Mouse (Mus musculus): ENCODE measurements around the gene Nlgn1. TPM values are rescaled to one million over a fixed set of nuclear protein-coding genes. Genes with fewer than 3 reads are reported as not detected.

The Nlgn1 gene
- polyA plus RNA-seq, 1 experiment: 0.31 TPM

- no peak overlapping the region for H3K27ac ChIP-seq (ENCODE audit: insufficient read depth, low read length)
- no peaks in the 10 kb centered on the region for H3K27me3 ChIP-seq (ENCODE audit: control insufficient read depth, insufficient read depth, low read length, poor library complexity, severe bottlenecking)
- H3K9ac ChIP-seq (ENCODE audit: low read depth, poor library complexity, severe bottlenecking): no peak overlapping the region
- 0 out of 2 replicates have a peak, but pooled peaks cover 2% of the 10 kb centered on the region for H3K9me3 ChIP-seq (replicated peaks; ENCODE audit: control insufficient read depth, insufficient read depth, low read length, poor library complexity, severe bottlenecking)
- H3K4me3 ChIP-seq (ENCODE audit: low read depth, low read length): no peak overlapping the region
- no peaks in the 10 kb centered on the region for H3K4me1 ChIP-seq (ENCODE audit: control insufficient read depth, insufficient read depth, low read length)
- H3K36me3 ChIP-seq (ENCODE audit: control insufficient read depth, insufficient read depth, low read length, poor library complexity, severe bottlenecking): no peaks in the 10 kb centered on the region
- no peak for TF ChIP-seq POLR2A (IDR thresholded peaks at IDR 0.05; ENCODE audit: insufficient read depth, low read length)
- no peak for TF ChIP-seq CTCF (IDR thresholded peaks at IDR 0.05; ENCODE audit: low read depth, low read length)
- TF ChIP-seq EP300 (IDR thresholded peaks at IDR 0.05; ENCODE audit: insufficient read depth, low read depth, low read length): no peak
These were observed 226.7 kb downstream of the Nlgn1 start for GRCm38 (mm10) chr3:26105528-26105927.

GRCm38 (mm10) chr3:26102271-26102670, 230.0 kb downstream of the Nlgn1 start:
- H3K27me3 ChIP-seq (ENCODE audit: control insufficient read depth, insufficient read depth, low read length, poor library complexity, severe bottlenecking): no peaks in the 10 kb centered on the region
- no peak overlapping the region for H3K9ac ChIP-seq (ENCODE audit: low read depth, poor library complexity, severe bottlenecking)
- H3K36me3 ChIP-seq (ENCODE audit: control insufficient read depth, insufficient read depth, low read length, poor library complexity, severe bottlenecking): no peaks in the 10 kb centered on the region
- H3K9me3 ChIP-seq (replicated peaks; ENCODE audit: control insufficient read depth, insufficient read depth, low read length, poor library complexity, severe bottlenecking): 0 out of 2 replicates have a peak, but pooled peaks cover 2% of the 10 kb centered on the region
- TF ChIP-seq CTCF (IDR thresholded peaks at IDR 0.05; ENCODE audit: low read depth, low read length) (no peak), EP300 (IDR thresholded peaks at IDR 0.05; ENCODE audit: insufficient read depth, low read depth, low read length) (no peak), POLR2A (IDR thresholded peaks at IDR 0.05; ENCODE audit: insufficient read depth, low read length) (no peak)
- no peak overlapping the region for H3K27ac ChIP-seq (ENCODE audit: insufficient read depth, low read length)
- H3K4me1 ChIP-seq (ENCODE audit: control insufficient read depth, insufficient read depth, low read length): no peaks in the 10 kb centered on the region
- H3K4me3 ChIP-seq (ENCODE audit: low read depth, low read length): no peak overlapping the region

DNA sequence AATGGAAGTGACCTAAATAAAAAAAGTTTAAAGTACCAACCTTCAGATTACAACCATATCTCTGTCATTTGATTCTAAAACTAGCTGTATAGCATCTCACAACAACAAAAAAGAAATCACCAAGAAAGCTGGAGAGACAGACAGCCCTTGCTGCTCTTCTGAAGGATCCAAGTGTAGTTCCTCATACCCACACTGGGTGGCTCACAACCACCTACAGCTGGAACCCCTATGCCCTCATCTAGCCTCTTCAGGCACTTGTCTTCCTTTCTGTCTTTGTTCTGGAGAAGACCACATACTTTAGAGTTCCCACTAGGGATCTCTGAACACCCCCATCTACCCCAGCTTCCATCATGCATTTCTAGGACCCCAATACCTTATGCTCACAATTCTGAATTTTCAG, 236.7 kb downstream of the Nlgn1 start:
- TF ChIP-seq CTCF (IDR thresholded peaks at IDR 0.05; ENCODE audit: low read depth, low read length) (peak; percentile 28), POLR2A (IDR thresholded peaks at IDR 0.05; ENCODE audit: insufficient read depth, low read length) (no peak)
- Histone ChIP-seq H3K4me3 (ENCODE audit: low read depth, low read length) (no peak overlapping the region), H3K36me3 (ENCODE audit: control insufficient read depth, insufficient read depth, low read length, poor library complexity, severe bottlenecking) (no peaks in the 10 kb centered on the region), H3K9ac (ENCODE audit: low read depth, poor library complexity, severe bottlenecking) (no peak overlapping the region), H3K4me1 (ENCODE audit: control insufficient read depth, insufficient read depth, low read length) (no peaks in the 10 kb centered on the region), H3K9me3 (replicated peaks; ENCODE audit: control insufficient read depth, insufficient read depth, low read length, poor library complexity, severe bottlenecking) (no peaks in the 10 kb centered on the region), H3K27me3 (ENCODE audit: control insufficient read depth, insufficient read depth, low read length, poor library complexity, severe bottlenecking) (no peaks in the 10 kb centered on the region), H3K27ac (ENCODE audit: insufficient read depth, low read length) (no peak overlapping the region)

GRCm38 (mm10) chr3:26069366-26069765, 262.9 kb downstream of the Nlgn1 start:
- Histone ChIP-seq H3K27me3 (ENCODE audit: control insufficient read depth, insufficient read depth, low read length, poor library complexity, severe bottlenecking) (no peaks in the 10 kb centered on the region), H3K36me3 (ENCODE audit: control insufficient read depth, insufficient read depth, low read length, poor library complexity, severe bottlenecking) (no peaks in the 10 kb centered on the region), H3K9me3 (replicated peaks; ENCODE audit: control insufficient read depth, insufficient read depth, low read length, poor library complexity, severe bottlenecking) (no peaks in the 10 kb centered on the region), H3K4me1 (ENCODE audit: control insufficient read depth, insufficient read depth, low read length) (no peaks in the 10 kb centered on the region), H3K4me3 (ENCODE audit: low read depth, low read length) (no peak overlapping the region), H3K9ac (ENCODE audit: low read depth, poor library complexity, severe bottlenecking) (no peak overlapping the region), H3K27ac (ENCODE audit: insufficient read depth, low read length) (no peak overlapping the region)
- TF ChIP-seq POLR2A (IDR thresholded peaks at IDR 0.05; ENCODE audit: insufficient read depth, low read length) (no peak), CTCF (IDR thresholded peaks at IDR 0.05; ENCODE audit: low read depth, low read length) (no peak), EP300 (IDR thresholded peaks at IDR 0.05; ENCODE audit: insufficient read depth, low read depth, low read length) (no peak)

DNA sequence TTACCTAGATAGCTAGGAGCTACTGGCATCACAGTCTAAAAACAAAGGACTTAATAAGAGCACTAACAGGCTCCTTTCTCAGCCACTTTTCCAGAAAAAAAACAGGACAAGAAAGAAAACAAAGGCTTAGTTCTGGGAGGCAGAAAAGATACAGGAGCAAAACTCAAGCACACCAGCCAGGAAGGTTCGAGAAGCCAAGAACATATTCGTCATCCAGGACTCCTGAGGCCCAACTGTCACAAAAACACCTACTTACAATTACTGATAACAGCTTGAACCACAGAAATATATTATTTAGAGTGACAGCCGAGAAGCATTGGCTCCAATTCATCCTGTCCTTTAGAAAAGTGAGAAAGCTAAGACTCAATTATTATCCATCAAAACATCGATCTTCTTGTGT, 281.5 kb downstream of the Nlgn1 start:
- no peaks in the 10 kb centered on the region for H3K4me1 ChIP-seq (ENCODE audit: control insufficient read depth, insufficient read depth, low read length)
- TF ChIP-seq CTCF (IDR thresholded peaks at IDR 0.05; ENCODE audit: low read depth, low read length) (no peak), POLR2A (IDR thresholded peaks at IDR 0.05; ENCODE audit: insufficient read depth, low read length) (no peak), EP300 (IDR thresholded peaks at IDR 0.05; ENCODE audit: insufficient read depth, low read depth, low read length) (no peak)
- H3K9me3 ChIP-seq (replicated peaks; ENCODE audit: control insufficient read depth, insufficient read depth, low read length, poor library complexity, severe bottlenecking): no peaks in the 10 kb centered on the region
- no peaks in the 10 kb centered on the region for H3K27me3 ChIP-seq (ENCODE audit: control insufficient read depth, insufficient read depth, low read length, poor library complexity, severe bottlenecking)
- H3K9ac ChIP-seq (ENCODE audit: low read depth, poor library complexity, severe bottlenecking): no peak overlapping the region
- H3K4me3 ChIP-seq (ENCODE audit: low read depth, low read length): no peak overlapping the region
- no peak overlapping the region for H3K27ac ChIP-seq (ENCODE audit: insufficient read depth, low read length)
- no peaks in the 10 kb centered on the region for H3K36me3 ChIP-seq (ENCODE audit: control insufficient read depth, insufficient read depth, low read length, poor library complexity, severe bottlenecking)

GRCm38 (mm10) chr3:26042966-26043365, 289.3 kb downstream of the Nlgn1 start:
- no peak overlapping the region for H3K9ac ChIP-seq (ENCODE audit: low read depth, poor library complexity, severe bottlenecking)
- no peak overlapping the region for H3K4me3 ChIP-seq (ENCODE audit: low read depth, low read length)
- H3K36me3 ChIP-seq (ENCODE audit: control insufficient read depth, insufficient read depth, low read length, poor library complexity, severe bottlenecking): no peaks in the 10 kb centered on the region
- no peaks in the 10 kb centered on the region for H3K9me3 ChIP-seq (replicated peaks; ENCODE audit: control insufficient read depth, insufficient read depth, low read length, poor library complexity, severe bottlenecking)
- TF ChIP-seq CTCF (IDR thresholded peaks at IDR 0.05; ENCODE audit: low read depth, low read length) (no peak), POLR2A (IDR thresholded peaks at IDR 0.05; ENCODE audit: insufficient read depth, low read length) (no peak), EP300 (IDR thresholded peaks at IDR 0.05; ENCODE audit: insufficient read depth, low read depth, low read length) (no peak)
- H3K27me3 ChIP-seq (ENCODE audit: control insufficient read depth, insufficient read depth, low read length, poor library complexity, severe bottlenecking): no peaks in the 10 kb centered on the region
- H3K4me1 ChIP-seq (ENCODE audit: control insufficient read depth, insufficient read depth, low read length): no peaks in the 10 kb centered on the region
- H3K27ac ChIP-seq (ENCODE audit: insufficient read depth, low read length): no peak overlapping the region

Data from ES-Bruce4 (cell line).